Mouse (Mus musculus): ENCODE data around the gene Cops7b.

DNA sequence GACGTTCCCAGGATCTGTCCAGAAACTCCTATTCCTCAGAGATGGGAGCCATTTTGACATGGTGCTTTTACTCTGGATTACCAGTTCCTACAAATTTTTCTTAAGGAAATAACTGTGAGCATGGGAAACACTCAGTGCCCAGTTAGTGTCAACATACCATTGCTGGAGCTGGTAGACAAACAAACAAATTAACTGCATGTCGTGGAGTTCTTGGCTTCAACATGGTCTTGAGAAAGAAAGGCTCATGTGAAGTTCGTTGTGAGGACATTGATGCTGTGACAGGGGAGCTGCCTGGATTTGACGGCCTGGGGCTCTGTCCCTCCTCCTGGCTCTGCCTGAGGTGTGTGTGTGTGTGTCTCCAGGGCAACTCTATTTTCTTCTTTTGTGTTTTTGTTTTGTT lies 47.2 kb downstream of the Cops7b start:
- TF ChIP-seq POLR2A (IDR thresholded peaks at IDR 0.05; ENCODE audit: low read depth, low read length) (no peak), CTCF (IDR thresholded peaks at IDR 0.05; ENCODE audit: extremely low read depth, insufficient read length, insufficient replicate concordance, low read depth, low read length) (no peak)
